Mouse (Mus musculus) liver, embryonic 14.5 days (tissue): ENCODE data around the gene Fpr2. TPM values are rescaled to one million over a fixed set of nuclear protein-coding genes. Genes with fewer than 3 reads are reported as not detected.

Source experiments
- ATAC-seq: fragments of 200-750 bp; cut with Nextera tagmentation; 2 replicates; pipeline ENCODE4 v1.8.0; 2017; ENCODE audit warnings: moderate number of reproducible peaks, mild to moderate bottlenecking, moderate library complexity; ENCODE audit not compliant: insufficient read depth
- DNase-seq, 3 experiments: peaks; one replicate each; pipeline ENCODE4 v3.0.0-alpha.2; 2012 to 2013; ENCODE audit warnings: low read depth in 3 of 3, low spot score in 3 of 3
- H3K27ac ChIP-seq: fragments of 300-500 bp; sonication (generic); 2 replicates; pipeline ENCODE4 v1.5.1; 2014; ENCODE audit warnings: moderate library complexity, mild to moderate bottlenecking, control low read depth, inconsistent platforms
- H3K27me3 ChIP-seq: fragments of 300-500 bp; sonication (generic); 2 replicates; pipeline ENCODE4 v1.6.1; 2014; ENCODE audit warnings: mild to moderate bottlenecking, low read length, moderate library complexity; ENCODE audit not compliant: control insufficient read depth, insufficient read depth
- H3K36me3 ChIP-seq: fragments of 300-500 bp; sonication (generic); replicated peaks from 2 replicates; pipeline ENCODE4 v1.6.1; 2014; ENCODE audit warnings: low read depth; ENCODE audit not compliant: control insufficient read depth, insufficient read depth
- H3K4me1 ChIP-seq, 2 experiments: fragments of 200-500 bp in 1 of 2; fragments of 300-500 bp in 1 of 2; sonication (generic) in 1 of 2; replicated peaks; 2 replicates each; pipeline ENCODE4 v1.6.1; 2012 to 2014; ENCODE audit warnings: antibody characterized with exemption in 1 of 2, inconsistent platforms in 1 of 2, low read length in 1 of 2; ENCODE audit not compliant: control insufficient read depth in 2 of 2, insufficient read depth in 2 of 2
- H3K4me2 ChIP-seq: fragments of 300-500 bp; sonication (generic); 2 replicates; pipeline ENCODE4 v1.6.1; 2014; ENCODE audit warnings: low read depth, mild to moderate bottlenecking, control low read depth, moderate library complexity
- H3K4me3 ChIP-seq, 2 experiments: fragments of 200-500 bp in 1 of 2; fragments of 300-500 bp in 1 of 2; sonication (generic) in 1 of 2; 2 replicates each; pipeline ENCODE4 v1.5.1; 2012 to 2014; ENCODE audit warnings: low read depth in 2 of 2, low read length in 2 of 2, mild to moderate bottlenecking in 2 of 2, control low read depth in 1 of 2, inconsistent platforms in 1 of 2, moderate library complexity in 1 of 2; ENCODE audit not compliant: insufficient read depth in 1 of 2
- H3K9ac ChIP-seq: fragments of 300-500 bp; sonication (generic); replicated peaks from 2 replicates; pipeline ENCODE4 v1.6.1; 2014; ENCODE audit warnings: mild to moderate bottlenecking, control low read depth, moderate library complexity
- H3K9me3 ChIP-seq: fragments of 300-500 bp; sonication (generic); 2 replicates; pipeline ENCODE4 v1.6.1; 2016; ENCODE audit warnings: low read length, mixed read lengths; ENCODE audit not compliant: control insufficient read depth
- CTCF ChIP-seq: IDR thresholded peaks from 2 replicates; pipeline ENCODE4 v1.5.1; 2016; ENCODE audit warnings: antibody characterized with exemption, low read depth, control low read depth
- EP300 ChIP-seq: IDR thresholded peaks from 2 replicates; pipeline ENCODE4 v1.6.1; 2016; ENCODE audit warnings: antibody characterized with exemption, low read depth
- WGBS: fragments of 180-500 bp; shearing (Covaris S2); extraction: QIAGEN DNeasy Blood & Tissue Kit; methylation state at CpG from one replicate; pipeline ENCODE4 v1.1.7; 2014; ENCODE audit not compliant: insufficient replicate concordance; 5-methylcytosine and 5-hydroxymethylcytosine counted together
- polyA plus RNA-seq, 2 experiments: library from polyadenylated mRNA; depleted of rRNA in 1 of 2; stranded (reverse) in 1 of 2; unstranded in 1 of 2; fragments of >200 nt; fragmentation: Nextera tagmentation in 1 of 2; extraction: Ambion mirVana in 1 of 2; gene quantifications; 2 replicates each; pipeline versions ENCODE4 v1.2.1 to v1.2.3; 2012 to 2014

The Fpr2 gene
- polyA plus RNA-seq, 2 experiments, result 1.3 to 1.8 TPM

- H3K4me2 ChIP-seq, result no peak overlapping the region
- no peak for DNase-seq
- peaks cover 0 to 5% of the 10 kb centered on the region in 2 experiments; a peak in 3 of 4 replicates for H3K4me1 ChIP-seq
- no peak overlapping the region for H3K27ac ChIP-seq
- ATAC-seq, result no peak
- H3K27me3 ChIP-seq, result no peaks in the 10 kb centered on the region
- TF ChIP-seq EP300 (no peak), CTCF (no peak)
- WGBS, result 33% methylated on average over 1 of the region's 1 CpGs
- no peak overlapping the region for H3K9ac ChIP-seq
- no peaks in the 10 kb centered on the region for H3K36me3 ChIP-seq
- H3K9me3 ChIP-seq, result no peaks in the 10 kb centered on the region
- no peak overlapping the region for H3K4me3 ChIP-seq
Measured at GRCm38 (mm10) chr17:17862360-17862759, 25.3 kb upstream of the Fpr2 start.

GRCm38 (mm10) chr17:17865168-17865567 lies 22.5 kb upstream of the Fpr2 start:
- TF ChIP-seq EP300 (no peak), CTCF (no peak)
- Histone ChIP-seq H3K4me3 (no peak overlapping the region), H3K4me1 (peaks cover 0 to 5% of the 10 kb centered on the region in 2 experiments; a peak in 3 of 4 replicates), H3K27me3 (no peaks in the 10 kb centered on the region), H3K36me3 (no peaks in the 10 kb centered on the region), H3K9me3 (no peaks in the 10 kb centered on the region), H3K4me2 (no peak overlapping the region), H3K27ac (no peak overlapping the region), H3K9ac (no peak overlapping the region)
- ATAC-seq (no peak), DNase-seq (no peak)
- 27% methylated on average over 2 of the region's 2 CpGs for WGBS

GRCm38 (mm10) chr17:17866801-17867469 lies 20.7 kb upstream of the Fpr2 start:
- no peaks in the 10 kb centered on the region for H3K36me3 ChIP-seq
- no peaks in the 10 kb centered on the region for H3K27me3 ChIP-seq
- no peak overlapping the region for H3K9ac ChIP-seq
- DNase-seq (no peak), ATAC-seq (no peak)
- no peaks in the 10 kb centered on the region for H3K9me3 ChIP-seq
- no peak overlapping the region for H3K4me3 ChIP-seq
- H3K27ac ChIP-seq, result no peak overlapping the region
- H3K4me1 ChIP-seq, result peaks cover 0 to 5% of the 10 kb centered on the region in 2 experiments; a peak in 3 of 4 replicates
- TF ChIP-seq CTCF (no peak), EP300 (no peak)
- 65% methylated on average over 11 of the region's 11 CpGs for WGBS
- H3K4me2 ChIP-seq, result no peak overlapping the region

GRCm38 (mm10) chr17:17870892-17871550 lies 16.6 kb upstream of the Fpr2 start:
- Histone ChIP-seq H3K27me3 (no peaks in the 10 kb centered on the region), H3K27ac (no peak overlapping the region), H3K9me3 (no peaks in the 10 kb centered on the region), H3K4me1 (peaks cover 0 to 5% of the 10 kb centered on the region in 2 experiments; a peak in 2 of 4 replicates), H3K4me3 (no peak overlapping the region), H3K9ac (no peak overlapping the region), H3K4me2 (no peak overlapping the region), H3K36me3 (no peaks in the 10 kb centered on the region)
- no peak for DNase-seq
- WGBS, result 33% methylated on average over 2 of the region's 2 CpGs
- no peak for ATAC-seq
- no peak for TF ChIP-seq CTCF
- no peak for TF ChIP-seq EP300

GRCm38 (mm10) chr17:17871697-17872096 lies 15.9 kb upstream of the Fpr2 start:
- Histone ChIP-seq H3K36me3 (no peaks in the 10 kb centered on the region), H3K27me3 (no peaks in the 10 kb centered on the region), H3K9ac (no peak overlapping the region), H3K4me2 (no peak overlapping the region), H3K9me3 (no peaks in the 10 kb centered on the region), H3K4me1 (peaks cover 0 to 4% of the 10 kb centered on the region in 2 experiments; a peak in 2 of 4 replicates), H3K27ac (no peak overlapping the region), H3K4me3 (no peak overlapping the region)
- 20% methylated on average over 2 of the region's 2 CpGs for WGBS
- no peak for DNase-seq
- TF ChIP-seq CTCF (no peak), EP300 (no peak)
- ATAC-seq, result no peak
